Mouse (Mus musculus) mammary gland, adult 2 months (tissue): ENCODE results near the gene Rnase12. TPM values are rescaled to one million over a fixed set of nuclear protein-coding genes. Genes with fewer than 3 reads are reported as not detected.

ENCODE experiments used
- polyA plus RNA-seq: library from polyadenylated mRNA; depleted of rRNA; stranded (reverse); fragments of >200 nt; gene quantifications from 2 replicates; pipeline ENCODE4 v1.2.3, GENCODE M21; 2012; ENCODE audit warnings: low replicate concordance; rRNA removed

The Rnase12 gene
- polyA plus RNA-seq, result not detected in 2 replicates

GRCm38 (mm10) chr14:51057401-51057831, at the start of gene Rnase12:
Gene Rnase12 (minus strand): TSS chr14:51057661.

GRCm38 (mm10) chr14:51090921-51091900, 33.8 kb upstream of the Rnase12 start, which contains the start of the genes Rnase4 and Ang:
Gene Rnase4 (plus strand): TSS chr14:51091077.
Gene Ang (plus strand): TSS chr14:51091150.

DNA sequence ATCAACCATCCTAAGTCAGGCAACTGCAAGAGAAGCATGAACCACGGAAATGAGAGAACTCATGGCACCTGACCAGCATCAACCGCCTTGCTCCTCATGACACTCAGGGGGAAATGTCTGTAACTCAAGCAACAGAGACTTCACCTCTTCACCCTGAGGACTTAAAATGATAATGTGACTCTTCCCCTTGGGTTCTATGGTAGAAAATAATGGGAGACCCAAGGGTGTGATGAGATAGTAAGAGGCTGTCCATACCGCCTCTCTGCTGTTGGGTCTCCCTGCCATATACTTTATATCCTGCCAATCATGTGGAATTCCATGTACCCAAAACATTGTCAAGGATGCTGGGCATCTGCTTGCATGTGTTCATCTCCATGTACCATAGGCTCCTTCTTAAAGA, 16.9 kb upstream of the Rnase12 start, which contains the start of gene Olfr750:
Gene Olfr750, minus strand, starts transcription at position 101 of the 400 bp plus-strand sequence.

GRCm38 (mm10) chr14:51050063-51050462, 7.4 kb downstream of the Rnase12 start, which contains the start of gene Rnase11:
Gene Rnase11 (minus strand): TSS chr14:51050163.

GRCm38 (mm10) chr14:51041769-51042168, 15.7 kb downstream of the Rnase12 start, which contains the start of gene Rnase9:
Gene Rnase9 (minus strand): TSS chr14:51041869.

DNA sequence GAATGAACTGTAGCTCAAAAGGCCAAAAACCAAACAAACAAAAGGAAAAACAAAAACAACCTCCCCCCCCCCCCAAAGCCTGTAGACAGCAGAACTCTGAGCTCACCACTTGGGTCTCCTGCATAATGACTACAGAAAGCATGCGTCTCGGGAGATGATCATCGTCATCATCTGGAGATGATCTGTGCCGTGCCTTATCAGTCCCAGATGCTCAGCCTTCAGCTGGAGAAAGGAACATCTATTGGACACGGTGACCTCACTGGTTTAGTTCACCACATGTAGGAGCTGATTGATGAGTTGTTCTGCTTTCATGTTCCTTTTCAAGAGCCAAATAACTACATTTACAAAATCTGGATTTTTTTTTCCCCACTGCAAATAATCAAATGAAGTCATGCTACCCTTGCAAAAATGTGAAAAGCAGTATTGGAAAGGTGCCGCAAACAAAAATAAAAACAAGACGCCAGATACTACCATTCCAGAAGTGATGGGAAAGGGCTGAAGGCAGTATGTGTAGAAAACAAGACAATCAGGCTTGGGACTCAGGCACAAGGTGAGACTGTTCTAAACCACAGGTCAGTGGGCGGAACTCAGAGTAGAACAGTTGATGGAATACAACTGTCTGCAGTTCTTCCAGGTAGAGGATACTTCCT, 50.2 kb downstream of the Rnase12 start, which contains the start of gene Rnase10:
Gene Rnase10, plus strand, starts transcription at position 600 of the 650 bp plus-strand sequence.

Other genes with a start within 250 kb of the Rnase12 start
- not detected in 2 replicates for gene Ccnb1ip1, start 249.9 kb downstream of the Rnase12 start, polyA plus RNA-seq
- 13.0 and 34.5 TPM in 2 replicates for gene Parp2, start 249.8 kb downstream of the Rnase12 start, polyA plus RNA-seq
- 42.0 and 46.3 TPM in 2 replicates for gene Tep1, start 187.1 kb downstream of the Rnase12 start, polyA plus RNA-seq
- 2.2 and 24.0 TPM in 2 replicates for gene Klhl33, start 160.2 kb downstream of the Rnase12 start, polyA plus RNA-seq
- 91.2 and 179 TPM in 2 replicates for gene Osgep, start 132.8 kb downstream of the Rnase12 start, polyA plus RNA-seq
- gene Apex1, start 132.7 kb downstream of the Rnase12 start, polyA plus RNA-seq, result 32.1 and 70.1 TPM in 2 replicates
- 100 and 139 TPM in 2 replicates for gene Pip4p1, start 126.8 kb downstream of the Rnase12 start, polyA plus RNA-seq
- 32.2 and 73.1 TPM in 2 replicates for gene Pnp, start 126.6 kb downstream of the Rnase12 start, polyA plus RNA-seq
- gene Gm49342, start 113.1 kb downstream of the Rnase12 start, polyA plus RNA-seq, result 13.4 and 26.9 TPM in 2 replicates
- 1.5 and 3.5 TPM in 2 replicates for gene Pnp2, start 101.7 kb downstream of the Rnase12 start, polyA plus RNA-seq
- gene Rnase10, start 49.9 kb downstream of the Rnase12 start, polyA plus RNA-seq, result 0.38 and 0.83 TPM in 2 replicates
- not detected in 2 replicates for gene Rnase9, start 15.8 kb downstream of the Rnase12 start, polyA plus RNA-seq
- not detected in 2 replicates for gene Rnase11, start 7.5 kb downstream of the Rnase12 start, polyA plus RNA-seq
- gene Olfr750, start 16.8 kb upstream of the Rnase12 start, polyA plus RNA-seq, result not detected in 2 replicates
- gene Rnase4, start 33.4 kb upstream of the Rnase12 start, polyA plus RNA-seq, result 251 and 590 TPM in 2 replicates
- gene Ang, start 33.5 kb upstream of the Rnase12 start, polyA plus RNA-seq, result 13.7 and 30.3 TPM in 2 replicates
- gene Eddm3b, start 56.8 kb upstream of the Rnase12 start, polyA plus RNA-seq, result not detected in 2 replicates
- gene Rnase6, start 66.2 kb upstream of the Rnase12 start, polyA plus RNA-seq, result 32.8 and 44.9 TPM in 2 replicates
- 0.23 and 1.6 TPM in 2 replicates for gene Rnase1, start 89.1 kb upstream of the Rnase12 start, polyA plus RNA-seq
- gene Rnase2b, start 104.6 kb upstream of the Rnase12 start, polyA plus RNA-seq, result 1.9 TPM in 1 of 2 replicates, not detected in the other
- not detected in 2 replicates for gene Ang2, start 141.5 kb upstream of the Rnase12 start, polyA plus RNA-seq
- not detected in 2 replicates for gene Ear14, start 145.7 kb upstream of the Rnase12 start, polyA plus RNA-seq
- 0.20 TPM in 1 of 2 replicates, not detected in the other for gene Rnase2a, start 198.5 kb upstream of the Rnase12 start, polyA plus RNA-seq